Mouse (Mus musculus): ENCODE results near the gene Nrg3.

- no peak for TF ChIP-seq GATA1 (IDR thresholded peaks at IDR 0.05; ENCODE audit: low read length)
- no peak for TF ChIP-seq TAL1 (IDR thresholded peaks at IDR 0.05; ENCODE audit: low read length)
Observed at GRCm38 (mm10) chr14:38629671-38630070, 843.2 kb downstream of the Nrg3 start.

All from erythroblast, embryonic 14.5 days (primary cell).